Mouse (Mus musculus): ENCODE data around the gene Ociad1. TPM values are rescaled to one million over a fixed set of nuclear protein-coding genes. Genes with fewer than 3 reads are reported as not detected.
"Not testable (repeated sequence)": the region's sequence is repeated elsewhere in the genome, so short reads cannot be mapped to it uniquely, and the experiment has no call there.

Ociad1 gene
- total RNA-seq, 2 experiments from 2014 or later, result 467 to 470 TPM

- no peak for DNase-seq (ENCODE audit: low spot score in 2 of 2)
Observed at GRCm38 (mm10) chr5:73284046-73284445, 8.5 kb upstream of the Ociad1 start.

- DNase-seq (ENCODE audit: low spot score in 2 of 2), result no peak
Observed at GRCm38 (mm10) chr5:73285470-73285978, 7.1 kb upstream of the Ociad1 start.

GRCm38 (mm10) chr5:73286603-73287002, 6.0 kb upstream of the Ociad1 start:
- no peak for DNase-seq (ENCODE audit: low spot score in 2 of 2)

GRCm38 (mm10) chr5:73289900-73290299, 2.7 kb upstream of the Ociad1 start:
- no peak for DNase-seq (ENCODE audit: low spot score in 2 of 2)

- no peak for DNase-seq (ENCODE audit: low spot score in 2 of 2)
Observed at GRCm38 (mm10) chr5:73293458-73293827, 859 bp downstream of the Ociad1 start.

- DNase-seq (ENCODE audit: low spot score in 2 of 2), result no peak
Observed at GRCm38 (mm10) chr5:73295016-73295415, 2.4 kb downstream of the Ociad1 start.

- DNase-seq (ENCODE audit: low spot score in 2 of 2), result no peak
Observed at GRCm38 (mm10) chr5:73295916-73296315, 3.3 kb downstream of the Ociad1 start.

- DNase-seq (ENCODE audit: low spot score in 2 of 2), result no peak
Observed at GRCm38 (mm10) chr5:73301601-73302307, 9.2 kb downstream of the Ociad1 start.

GRCm38 (mm10) chr5:73304507-73304906, 11.9 kb downstream of the Ociad1 start:
- DNase-seq (ENCODE audit: low spot score in 2 of 2), result no peak

GRCm38 (mm10) chr5:73306486-73306885, 13.9 kb downstream of the Ociad1 start:
- DNase-seq (ENCODE audit: low spot score in 2 of 2), result no peak

- DNase-seq (ENCODE audit: low spot score in 2 of 2), result no peak
Observed at GRCm38 (mm10) chr5:73307297-73307696, 14.7 kb downstream of the Ociad1 start.

- DNase-seq (ENCODE audit: low spot score in 2 of 2), result no peak
Observed at GRCm38 (mm10) chr5:73309496-73309895, 16.9 kb downstream of the Ociad1 start.

GRCm38 (mm10) chr5:73310401-73310800, 17.8 kb downstream of the Ociad1 start:
- DNase-seq (ENCODE audit: low spot score in 2 of 2), result no peak

- DNase-seq (ENCODE audit: low spot score in 2 of 2), result no peak
Observed at GRCm38 (mm10) chr5:73311458-73311857, 18.9 kb downstream of the Ociad1 start.

GRCm38 (mm10) chr5:73313591-73313990, 21.0 kb downstream of the Ociad1 start:
- no peak for DNase-seq (ENCODE audit: low spot score in 2 of 2)

- no peak for DNase-seq (ENCODE audit: low spot score in 2 of 2)
Observed at GRCm38 (mm10) chr5:73314654-73315053, 22.1 kb downstream of the Ociad1 start.

- no peak for DNase-seq (ENCODE audit: low spot score in 2 of 2)
Observed at GRCm38 (mm10) chr5:73319306-73319705, 26.7 kb downstream of the Ociad1 start.

GRCm38 (mm10) chr5:73322684-73323083, 30.1 kb downstream of the Ociad1 start:
- DNase-seq (ENCODE audit: low spot score in 2 of 2), result not testable (repeated sequence)

GRCm38 (mm10) chr5:73323602-73324001, 31.0 kb downstream of the Ociad1 start:
- no peak for DNase-seq (ENCODE audit: low spot score in 2 of 2)

GRCm38 (mm10) chr5:73324526-73325170, 32.1 kb downstream of the Ociad1 start:
- no peak for DNase-seq (ENCODE audit: low spot score in 2 of 2)

GRCm38 (mm10) chr5:73331002-73331401, 38.4 kb downstream of the Ociad1 start:
- DNase-seq (ENCODE audit: low spot score in 2 of 2), result no peak

- no peak for DNase-seq (ENCODE audit: low spot score in 2 of 2)
Observed at GRCm38 (mm10) chr5:73336448-73336847, 43.9 kb downstream of the Ociad1 start.

All from layer of hippocampus, adult 18-20 months (tissue).